Mouse (Mus musculus) thymus, postnatal 0 days (tissue): ENCODE results near the gene Krt9. TPM values are rescaled to one million over a fixed set of nuclear protein-coding genes. Genes with fewer than 3 reads are reported as not detected.

Source experiments
- DNase-seq: peaks from one replicate; pipeline ENCODE4 v3.0.0-alpha.2; 2015; ENCODE audit warnings: low spot score
- polyA plus RNA-seq: library from polyadenylated mRNA; unstranded; fragments of >200 nt; fragmentation: Nextera tagmentation; extraction: Ambion mirVana; gene quantifications from 2 replicates; pipeline ENCODE4 v1.2.1, GENCODE M21; 2015

The Krt9 gene
- polyA plus RNA-seq, 1 experiment from 2014 or later: 0.10 TPM

- no peak for DNase-seq
Observed at GRCm38 (mm10) chr11:100155497-100156255, 37.4 kb downstream of the Krt9 start.

GRCm38 (mm10) chr11:100148615-100149330 is 44.3 kb downstream of the Krt9 start, which contains the start of gene Krt19:
TSS of gene Krt19 (minus strand) at chr11:100148665.
- DNase-seq: no peak

- DNase-seq: no peak
Observed at GRCm38 (mm10) chr11:100147566-100148353, 45.3 kb downstream of the Krt9 start.

- no peak for DNase-seq
Observed at GRCm38 (mm10) chr11:100145858-100146560, 47.0 kb downstream of the Krt9 start.

- DNase-seq: no peak
Observed at GRCm38 (mm10) chr11:100145104-100145503, 47.9 kb downstream of the Krt9 start.

GRCm38 (mm10) chr11:100140966-100141365 is 52.1 kb downstream of the Krt9 start:
- no peak for DNase-seq

- DNase-seq: no peak
Observed at GRCm38 (mm10) chr11:100139391-100139790, 53.7 kb downstream of the Krt9 start.

- DNase-seq: no peak
Observed at GRCm38 (mm10) chr11:100138809-100139208, 54.2 kb downstream of the Krt9 start.

- DNase-seq: no peak
Observed at GRCm38 (mm10) chr11:100137693-100138092, 55.4 kb downstream of the Krt9 start.

Other genes starting within 250 kb of the Krt9 start
- not detected in 2 replicates for gene Krtap9-5, start 244.8 kb downstream of the Krt9 start, polyA plus RNA-seq
- not detected in 2 replicates for gene Krtap29-1, start 214.2 kb downstream of the Krt9 start, polyA plus RNA-seq
- gene Krtap16-1, start 206.6 kb downstream of the Krt9 start, polyA plus RNA-seq: not detected in 2 replicates
- gene Krtap17-1, start 199.3 kb downstream of the Krt9 start, polyA plus RNA-seq: 0.23 TPM in 1 of 2 replicates, not detected in the other
- gene Krt33a, start 177.0 kb downstream of the Krt9 start, polyA plus RNA-seq: 0.10 and 0.29 TPM in 2 replicates
- 0.26 and 0.30 TPM in 2 replicates for gene Krt33b, start 163.4 kb downstream of the Krt9 start, polyA plus RNA-seq
- gene Krt34, start 151.7 kb downstream of the Krt9 start, polyA plus RNA-seq: 0.10 TPM in 1 of 2 replicates, not detected in the other
- 0.12 and 0.14 TPM in 2 replicates for gene Krt31, start 142.7 kb downstream of the Krt9 start, polyA plus RNA-seq
- gene Krt32, start 105.0 kb downstream of the Krt9 start, polyA plus RNA-seq: 0.13 and 0.18 TPM in 2 replicates
- 0.06 and 0.16 TPM in 2 replicates for gene Krt35, start 97.0 kb downstream of the Krt9 start, polyA plus RNA-seq
- gene Krt36, start 87.6 kb downstream of the Krt9 start, polyA plus RNA-seq: 0.24 and 0.29 TPM in 2 replicates
- 0.66 and 18.2 TPM in 2 replicates for gene Krt13, start 71.7 kb downstream of the Krt9 start, polyA plus RNA-seq
- 5.2 and 35.5 TPM in 2 replicates for gene Krt15, start 57.3 kb downstream of the Krt9 start, polyA plus RNA-seq
- 10.2 and 19.1 TPM in 2 replicates for gene Krt19, start 44.6 kb downstream of the Krt9 start, polyA plus RNA-seq
- gene Krt14, start 14.3 kb upstream of the Krt9 start, polyA plus RNA-seq: 40.8 and 47.9 TPM in 2 replicates
- gene Krt16, start 55.7 kb upstream of the Krt9 start, polyA plus RNA-seq: 2.5 and 2.7 TPM in 2 replicates
- gene Krt17, start 67.8 kb upstream of the Krt9 start, polyA plus RNA-seq: 436 and 450 TPM in 2 replicates
- gene Krt42, start 76.6 kb upstream of the Krt9 start, polyA plus RNA-seq: 0.35 and 0.46 TPM in 2 replicates
- gene Eif1, start 126.6 kb upstream of the Krt9 start, polyA plus RNA-seq: 2,060 and 2,248 TPM in 2 replicates
- gene Gast, start 141.2 kb upstream of the Krt9 start, polyA plus RNA-seq: 1.9 and 2.1 TPM in 2 replicates
- 1.7 and 2.0 TPM in 2 replicates for gene Hap1, start 162.9 kb upstream of the Krt9 start, polyA plus RNA-seq
- 94.2 and 95.3 TPM in 2 replicates for gene Jup, start 204.5 kb upstream of the Krt9 start, polyA plus RNA-seq
- gene P3h4, start 221.6 kb upstream of the Krt9 start, polyA plus RNA-seq: 14.8 and 15.3 TPM in 2 replicates
- 12.2 and 16.4 TPM in 2 replicates for gene Fkbp10, start 222.5 kb upstream of the Krt9 start, polyA plus RNA-seq
- gene Nt5c3b, start 248.6 kb upstream of the Krt9 start, polyA plus RNA-seq: 147 TPM in 2 replicates
- 0.39 and 0.55 TPM in 2 replicates for gene Klhl10, start 248.7 kb upstream of the Krt9 start, polyA plus RNA-seq